Mouse (Mus musculus) testis, adult 2 months (tissue): ENCODE data around the gene Ntmt1. TPM values are rescaled to one million over a fixed set of nuclear protein-coding genes. Genes with fewer than 3 reads are reported as not detected.

Experiments used
- H3K27ac ChIP-seq: fragments of 200-500 bp; 2 replicates; pipeline ENCODE4 v1.5.1; 2012; ENCODE audit warnings: low read depth, low read length; ENCODE audit not compliant: control insufficient read depth, insufficient read depth
- H3K27me3 ChIP-seq: fragments of 200-500 bp; 2 replicates; pipeline ENCODE4 v1.6.1; 2012; ENCODE audit warnings: mild to moderate bottlenecking, low read length, moderate library complexity; ENCODE audit not compliant: control insufficient read depth, insufficient read depth
- H3K36me3 ChIP-seq: fragments of 200-500 bp; 2 replicates; pipeline ENCODE4 v1.6.1; 2012; ENCODE audit warnings: mild to moderate bottlenecking, low read length; ENCODE audit not compliant: control insufficient read depth, insufficient read depth
- H3K4me1 ChIP-seq: fragments of 200-500 bp; 2 replicates; pipeline ENCODE4 v1.6.1; 2012; ENCODE audit warnings: low read length; ENCODE audit not compliant: control insufficient read depth, insufficient read depth
- H3K4me3 ChIP-seq: fragments of 200-500 bp; 2 replicates; pipeline ENCODE4 v1.5.1; 2012; ENCODE audit warnings: low read depth, mild to moderate bottlenecking, low read length, moderate library complexity, mixed read lengths; ENCODE audit not compliant: control insufficient read depth
- CTCF ChIP-seq: fragments of 200-500 bp; IDR thresholded peaks from 2 replicates; pipeline ENCODE4 v1.5.1; 2012; ENCODE audit warnings: low read depth, mild to moderate bottlenecking, inconsistent platforms, low read length, moderate library complexity; ENCODE audit not compliant: control insufficient read depth, insufficient read depth, insufficient replicate concordance
- POLR2A ChIP-seq: fragments of 200-500 bp; IDR thresholded peaks from 2 replicates; pipeline ENCODE4 v1.6.1; 2012; ENCODE audit warnings: low read depth, mild to moderate bottlenecking, inconsistent platforms, low read length, moderate library complexity; ENCODE audit not compliant: control insufficient read depth
- polyA plus RNA-seq: library from polyadenylated mRNA; depleted of rRNA; stranded (reverse); fragments of >200 nt; gene quantifications from 2 replicates; pipeline ENCODE4 v1.2.3, GENCODE M21; 2012; rRNA removed

The Ntmt1 gene
- polyA plus RNA-seq = 49.5 and 53.9 TPM in 2 replicates

GRCm38 (mm10) chr2:30807648-30808295 is at the start of gene Ntmt1:
Gene Ntmt1, plus strand, starts transcription at chr2:30807826.
- Histone ChIP-seq H3K4me3 (peak within 1 kb of the TSS; percentile 96), H3K27ac (peak within 1 kb of the TSS; percentile 97), H3K36me3 (no peaks in the 10 kb centered on the region; the same call in 1 of the 2 replicates), H3K4me1 (peaks cover 7% of the 10 kb centered on the region; the same call in 1 of the 2 replicates), H3K27me3 (no peaks in the 10 kb centered on the region)
- TF ChIP-seq POLR2A = peak; percentile 97
- no peak for TF ChIP-seq CTCF

GRCm38 (mm10) chr2:30758341-30759087 is 49.1 kb upstream of the Ntmt1 start:
- H3K4me1 ChIP-seq = peaks cover 13% of the 10 kb centered on the region
- no peaks in the 10 kb centered on the region for H3K27me3 ChIP-seq
- H3K27ac ChIP-seq = 0 out of 2 replicates have a peak overlapping the region, but pooled peaks have one; percentile 54
- TF ChIP-seq POLR2A = no peak
- TF ChIP-seq CTCF = no peak
- H3K36me3 ChIP-seq = no peaks in the 10 kb centered on the region
- H3K4me3 ChIP-seq = no peak overlapping the region

- no peak for TF ChIP-seq POLR2A
- no peak for TF ChIP-seq CTCF
- no peak overlapping the region for H3K4me3 ChIP-seq
- H3K27me3 ChIP-seq = no peaks in the 10 kb centered on the region
- no peak overlapping the region for H3K27ac ChIP-seq
- no peaks in the 10 kb centered on the region for H3K36me3 ChIP-seq
- H3K4me1 ChIP-seq = peaks cover 13% of the 10 kb centered on the region
Observed at GRCm38 (mm10) chr2:30759088-30759374, 48.6 kb upstream of the Ntmt1 start.

GRCm38 (mm10) chr2:30759442-30759841 is 48.2 kb upstream of the Ntmt1 start:
- H3K4me3 ChIP-seq = no peak overlapping the region
- TF ChIP-seq POLR2A (no peak), CTCF (no peak)
- H3K27me3 ChIP-seq = no peaks in the 10 kb centered on the region
- no peaks in the 10 kb centered on the region for H3K36me3 ChIP-seq
- H3K27ac ChIP-seq = no peak overlapping the region
- peaks cover 13% of the 10 kb centered on the region for H3K4me1 ChIP-seq

- Histone ChIP-seq H3K4me3 (no peak overlapping the region), H3K4me1 (peaks cover 13% of the 10 kb centered on the region)
- TF ChIP-seq POLR2A (no peak), CTCF (no peak)
Observed at GRCm38 (mm10) chr2:30759858-30760547, 47.6 kb upstream of the Ntmt1 start.

GRCm38 (mm10) chr2:30760706-30761105 is 46.9 kb upstream of the Ntmt1 start:
- Histone ChIP-seq H3K27ac (no peak overlapping the region), H3K36me3 (no peaks in the 10 kb centered on the region), H3K4me3 (no peak overlapping the region), H3K27me3 (no peaks in the 10 kb centered on the region), H3K4me1 (peaks cover 13% of the 10 kb centered on the region)
- no peak for TF ChIP-seq POLR2A
- no peak for TF ChIP-seq CTCF

More at GRCm38 (mm10) chr2:30759858-30760547, 47.6 kb upstream of the Ntmt1 start:
- Histone ChIP-seq H3K27ac (no peak overlapping the region), H3K36me3 (no peaks in the 10 kb centered on the region), H3K27me3 (no peaks in the 10 kb centered on the region)

GRCm38 (mm10) chr2:30766446-30766845 is 41.2 kb upstream of the Ntmt1 start:
- no peak overlapping the region for H3K4me3 ChIP-seq
- H3K27ac ChIP-seq = no peak overlapping the region
- no peak for TF ChIP-seq POLR2A
- no peak for TF ChIP-seq CTCF
- no peaks in the 10 kb centered on the region for H3K27me3 ChIP-seq
- H3K36me3 ChIP-seq = no peaks in the 10 kb centered on the region
- H3K4me1 ChIP-seq = peaks cover 4% of the 10 kb centered on the region
